Mouse (Mus musculus): ENCODE data around the gene Creb3l4.

- TF ChIP-seq CTCF (IDR thresholded peaks at IDR 0.05; ENCODE audit: extremely low read depth, insufficient read depth, insufficient read length, insufficient replicate concordance), result no peak
- TF ChIP-seq POLR2A (IDR thresholded peaks at IDR 0.05; ENCODE audit: low read depth, low read length), result no peak
Measured at GRCm38 (mm10) chr3:90272170-90272569, 28.9 kb upstream of the Creb3l4 start.

Data from spleen, adult 2 months (tissue).